Mouse (Mus musculus) ovary, postnatal 36 days (tissue): ENCODE measurements at regions not wholly inside any gene's neighbourhood (a gene's known extent, or its start where the extent isn't known, plus 50 kb on each side); places are given as distances from the start of the nearest gene placed in this dataset.

Experiments
- DNase-seq: peaks from one replicate; pipeline ENCODE4 v3.0.0; 2022; ENCODE audit warnings: low spot score, mixed read lengths

DNA sequence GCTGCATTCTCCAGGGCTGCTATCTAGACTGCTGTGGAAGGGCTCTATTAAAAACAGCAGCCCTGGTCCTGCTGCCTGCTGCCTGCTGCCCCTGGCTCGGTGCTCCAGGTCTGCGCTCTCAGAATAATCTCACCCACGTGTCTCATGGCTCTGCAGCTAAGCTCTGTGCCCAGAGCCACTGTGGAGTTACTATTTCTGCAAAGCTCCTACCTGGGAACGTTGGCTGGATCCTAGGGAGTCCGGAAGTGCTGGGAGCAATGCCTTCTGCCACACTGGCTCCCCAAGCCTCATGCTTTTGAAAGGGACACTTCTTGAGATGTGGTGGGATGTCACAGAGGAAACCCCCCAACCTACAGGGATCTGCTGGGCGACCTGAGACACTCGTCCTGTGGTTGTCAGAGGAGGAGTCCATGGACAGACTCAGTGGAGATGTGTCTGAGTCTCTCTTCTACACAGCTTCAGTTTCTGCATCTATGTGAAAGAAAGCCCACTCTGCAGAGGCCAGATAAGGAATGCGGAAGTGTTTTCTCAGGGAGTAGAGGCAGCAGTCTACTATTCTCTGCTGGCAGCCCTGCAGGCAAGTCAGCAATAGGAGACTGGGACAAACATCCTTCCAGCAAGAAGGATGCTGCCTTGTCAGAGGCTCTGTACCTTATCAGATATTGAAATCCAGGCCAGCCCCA is 63.0 kb upstream of the Kazn start:
- DNase-seq: no peak

DNA sequence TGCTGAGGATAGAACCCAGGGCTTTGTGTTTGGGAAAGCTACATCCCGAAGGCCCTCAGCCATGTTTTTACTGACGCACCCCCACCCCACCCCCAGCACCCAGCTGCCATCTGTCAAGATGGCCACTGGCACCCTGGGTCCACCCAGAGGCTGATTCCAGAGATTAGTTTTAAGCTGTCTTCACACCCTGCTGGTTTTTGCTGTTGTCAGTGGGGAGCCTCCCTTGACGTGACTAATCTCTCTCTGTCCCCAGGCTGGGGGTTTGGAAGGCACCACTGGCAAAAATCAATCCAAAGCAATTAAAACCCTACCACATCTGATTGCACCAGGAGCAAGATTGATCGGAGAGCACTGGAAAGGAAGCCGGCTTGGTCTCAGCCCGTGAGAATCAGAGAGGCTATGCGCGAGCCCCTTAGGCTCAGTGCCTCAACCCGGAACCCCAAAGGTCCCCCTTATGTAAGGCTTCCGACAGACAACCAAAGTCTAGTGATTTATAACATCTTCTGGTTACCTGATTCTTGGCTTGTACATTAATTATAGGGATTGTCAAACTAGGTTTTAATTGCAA is 59.7 kb upstream of the Kazn start:
- no peak for DNase-seq

DNA sequence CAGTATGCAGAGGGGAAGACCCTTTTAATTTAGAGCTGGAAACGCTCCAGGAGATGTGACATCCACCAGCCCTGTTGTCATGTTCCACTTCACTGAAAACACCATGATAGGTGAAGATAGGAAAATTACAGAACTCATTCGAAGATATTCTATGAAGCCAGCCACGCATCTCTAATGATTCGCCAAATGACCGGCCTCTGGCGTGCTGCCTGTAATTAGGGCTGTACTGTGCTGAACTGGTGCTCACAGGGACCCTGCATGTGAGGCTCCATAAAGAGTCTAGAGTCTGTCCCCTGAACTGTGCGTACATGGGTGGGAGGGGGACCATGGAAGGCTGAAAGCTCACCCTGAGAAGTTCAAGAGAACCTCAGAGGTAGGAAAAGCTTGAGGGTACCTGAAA is 53.6 kb upstream of the Kazn start:
- no peak for DNase-seq

DNA sequence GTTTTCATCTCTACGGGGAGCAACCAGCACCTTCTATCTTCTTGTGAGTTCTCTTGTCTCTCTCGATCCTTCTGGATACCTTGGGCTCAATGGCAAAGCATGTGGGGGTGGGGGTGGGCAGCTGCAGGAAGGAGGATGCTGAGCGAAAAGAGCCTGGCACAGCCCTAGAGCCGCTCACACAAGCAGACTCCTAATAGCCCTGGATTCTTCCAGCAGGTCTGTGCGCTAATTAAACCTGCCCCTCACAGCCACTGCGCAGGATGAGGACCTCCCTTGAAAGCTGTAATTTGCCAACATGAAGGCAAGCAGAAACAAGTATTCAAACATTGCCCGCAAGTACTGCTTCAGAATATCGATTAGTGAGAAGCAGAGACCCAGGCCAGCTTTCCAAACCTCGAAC is 53.1 kb upstream of the Kazn start:
- DNase-seq: no peak

DNA sequence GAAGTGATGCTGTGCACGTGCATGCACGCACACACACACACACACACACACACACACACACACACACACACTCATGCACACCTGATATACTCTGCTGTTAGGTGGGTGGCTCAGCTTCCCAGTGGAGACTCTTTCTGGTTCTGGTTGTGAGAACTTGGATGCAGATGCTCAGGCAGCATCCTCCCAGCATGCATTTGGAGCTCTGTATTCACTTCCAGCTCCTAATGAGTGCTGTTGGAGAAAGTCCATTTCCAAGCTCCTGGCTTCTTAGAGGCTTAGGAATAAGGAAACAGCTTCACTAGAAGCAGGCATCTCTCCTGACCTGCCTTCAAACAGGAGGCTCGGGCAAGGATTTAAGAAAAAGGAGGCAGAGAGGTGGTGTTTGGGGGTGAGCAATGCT is 52.2 kb upstream of the Kazn start:
- no peak for DNase-seq
